18 mouse cellular contexts compared by ENCODE assay signal in genomic region chr4:95634903-95635302, GRCm38 (mm10).
"Had no signal": no experiment of that assay in that cellular context is flagged by ENCODE, and none has a peak within 500 bp of the region (broad histone marks: within the 10 kb centered on the region; RNA-seq: fewer than 3 reads in every experiment).

No protein-coding gene starts in this region.

- H3K36me3 ChIP-seq: liver, embryonic 13.5 days; liver, embryonic 15.5 days; lung, embryonic 15.5 days; neural tube, embryonic 12.5 days; stomach, embryonic 15.5 days had no signal

- H3K4me1 ChIP-seq: liver, embryonic 13.5 days; liver, embryonic 15.5 days had no signal

- H3K9ac ChIP-seq: liver, embryonic 13.5 days; liver, embryonic 15.5 days; liver, postnatal 0 days; lung, embryonic 15.5 days; neural tube, embryonic 12.5 days; stomach, embryonic 15.5 days had no signal

- DNase-seq: liver, embryonic 13.5 days; liver, postnatal 0 days; lung, adult 2 months; lung, postnatal 14 days; lung, postnatal 36 days; right cerebral cortex, postnatal 14 days; thymus, adult 2 months; thymus, postnatal 25 days; thymus, postnatal 4 days had no signal

- H3K9me3 ChIP-seq: liver, embryonic 13.5 days; liver, embryonic 15.5 days; lung, embryonic 15.5 days; neural tube, embryonic 12.5 days; stomach, embryonic 15.5 days had no signal

- H3K27me3 ChIP-seq: liver, embryonic 13.5 days; liver, embryonic 15.5 days; lung, embryonic 15.5 days; neural tube, embryonic 12.5 days; stomach, embryonic 15.5 days had no signal

- H3K4me2 ChIP-seq: liver, embryonic 11.5 days; liver, embryonic 13.5 days; liver, embryonic 15.5 days; lung, embryonic 15.5 days; neural tube, embryonic 12.5 days; stomach, embryonic 15.5 days had no signal

- H3K27ac ChIP-seq: liver, embryonic 13.5 days; liver, embryonic 15.5 days; lung, embryonic 15.5 days; macrophage; neural tube, embryonic 12.5 days; stomach, embryonic 15.5 days; stomach, postnatal 0 days had no signal

- H3K4me3 ChIP-seq: liver, embryonic 13.5 days; liver, embryonic 15.5 days; lung, embryonic 15.5 days; megakaryocyte, embryonic 14.5 days; neural tube, embryonic 12.5 days; stomach, embryonic 15.5 days had no signal

- ATAC-seq: liver, postnatal 0 days; lung, postnatal 0 days had no signal
